Mouse (Mus musculus): Measurements from ENCODE around the gene Ssr1. TPM values are rescaled to one million over a fixed set of nuclear protein-coding genes. Genes with fewer than 3 reads are reported as not detected.

Ssr1 gene
- total and polyA plus RNA-seq, 2 experiments, result 5.9 to 24.2 TPM

DNA sequence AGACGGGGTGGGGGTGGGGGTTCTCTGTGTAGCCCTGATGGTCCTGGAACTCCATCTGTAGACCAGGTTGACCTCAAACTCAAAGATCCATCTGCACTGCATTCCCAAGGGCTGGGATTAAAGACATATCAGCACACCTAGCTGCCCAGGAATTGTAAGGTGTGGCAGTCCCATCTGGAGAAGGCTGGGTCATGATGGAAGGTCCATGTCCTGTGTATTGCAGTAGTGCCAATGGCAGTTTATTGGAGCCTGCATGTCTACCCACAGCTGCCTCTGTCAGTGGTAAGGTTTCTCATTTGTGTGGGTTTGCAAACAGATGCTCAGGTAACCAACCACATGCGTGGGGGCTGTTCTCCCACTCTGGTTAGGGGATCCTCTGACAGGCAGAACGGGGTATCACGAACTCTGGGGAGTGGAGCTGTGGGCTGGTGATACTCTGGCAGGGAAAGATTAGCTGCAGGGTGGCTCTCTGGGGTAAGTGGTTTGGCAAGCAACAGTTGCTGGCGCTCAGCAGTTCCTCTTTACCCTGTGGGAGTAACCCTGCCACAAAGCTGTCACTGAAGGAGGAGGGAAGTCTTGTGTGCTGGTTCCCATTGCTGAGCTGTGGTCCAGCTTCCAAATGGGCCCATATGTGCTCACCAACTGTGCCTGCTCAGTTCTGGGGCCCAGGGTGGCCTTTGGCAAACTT lies 15.8 kb upstream of the Ssr1 start:
- no peak for DNase-seq (ENCODE audit: extremely low read depth, low read depth, low spot score)
- no peaks in the 10 kb centered on the region for H3K27me3 ChIP-seq (ENCODE audit: control insufficient read depth, insufficient read depth, low read length)
- no peaks in the 10 kb centered on the region for H3K79me2 ChIP-seq (ENCODE audit: control insufficient read depth, insufficient read depth, low read length)
- H3K36me3 ChIP-seq (ENCODE audit: control insufficient read depth, insufficient read depth, low read length), result no peaks in the 10 kb centered on the region
- H3K27ac ChIP-seq (replicated peaks; ENCODE audit: insufficient read depth, low read depth, low read length), result no peak overlapping the region
- TF ChIP-seq CTCF (IDR thresholded peaks at IDR 0.05; ENCODE audit: low read depth, low read length) (no peak), POLR2A (IDR thresholded peaks at IDR 0.05; ENCODE audit: extremely low read depth, insufficient read depth, low read length) (no peak)
- WGBS, result 78% methylated on average over 5 of the region's 5 CpGs
- H3K4me3 ChIP-seq (ENCODE audit: insufficient read depth, low read depth, low read length), result no peak overlapping the region
- H3K4me1 ChIP-seq (ENCODE audit: control insufficient read depth, insufficient read depth, low read length), result no peaks in the 10 kb centered on the region
- no peak overlapping the region for H3K9ac ChIP-seq (ENCODE audit: low read depth, low read length)

GRCm38 (mm10) chr13:38007972-38008371 lies 14.0 kb upstream of the Ssr1 start:
- no peak for DNase-seq (ENCODE audit: extremely low read depth, low read depth, low spot score)
- H3K79me2 ChIP-seq (ENCODE audit: control insufficient read depth, insufficient read depth, low read length), result no peaks in the 10 kb centered on the region
- H3K4me1 ChIP-seq (ENCODE audit: control insufficient read depth, insufficient read depth, low read length), result no peaks in the 10 kb centered on the region
- no peak overlapping the region for H3K9ac ChIP-seq (ENCODE audit: low read depth, low read length)
- no peak for TF ChIP-seq CTCF (IDR thresholded peaks at IDR 0.05; ENCODE audit: low read depth, low read length)
- no peak overlapping the region for H3K4me3 ChIP-seq (ENCODE audit: insufficient read depth, low read depth, low read length)
- no peak overlapping the region for H3K27ac ChIP-seq (replicated peaks; ENCODE audit: insufficient read depth, low read depth, low read length)
- WGBS, result 96% methylated on average over 2 of the region's 2 CpGs
- H3K36me3 ChIP-seq (ENCODE audit: control insufficient read depth, insufficient read depth, low read length), result no peaks in the 10 kb centered on the region
- H3K27me3 ChIP-seq (ENCODE audit: control insufficient read depth, insufficient read depth, low read length), result no peaks in the 10 kb centered on the region

DNA sequence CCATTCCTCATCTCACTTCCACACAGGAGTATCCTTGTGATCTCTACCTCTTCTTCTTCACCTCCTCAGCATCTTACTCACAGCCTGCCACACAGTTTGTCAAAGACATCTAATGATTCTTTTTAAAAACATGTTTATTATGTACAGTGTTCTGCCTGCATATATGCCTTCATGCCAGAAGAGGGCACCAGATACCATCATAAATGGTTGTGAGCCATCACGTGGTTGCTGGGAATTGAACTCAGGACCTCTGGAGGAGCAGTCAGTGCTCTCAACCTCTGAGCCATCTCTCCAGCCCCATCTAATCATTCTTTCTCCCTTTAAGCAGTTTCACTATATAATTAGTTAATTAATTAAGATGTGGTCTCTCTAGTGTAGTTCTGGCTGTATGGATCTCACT lies 8.4 kb upstream of the Ssr1 start:
- no peak for DNase-seq (ENCODE audit: extremely low read depth, low read depth, low spot score)
- no peaks in the 10 kb centered on the region for H3K79me2 ChIP-seq (ENCODE audit: control insufficient read depth, insufficient read depth, low read length)
- H3K4me3 ChIP-seq (ENCODE audit: insufficient read depth, low read depth, low read length), result no peak overlapping the region
- H3K36me3 ChIP-seq (ENCODE audit: control insufficient read depth, insufficient read depth, low read length), result no peaks in the 10 kb centered on the region
- H3K9ac ChIP-seq (ENCODE audit: low read depth, low read length), result no peak overlapping the region
- H3K27ac ChIP-seq (replicated peaks; ENCODE audit: insufficient read depth, low read depth, low read length), result no peak overlapping the region
- H3K27me3 ChIP-seq (ENCODE audit: control insufficient read depth, insufficient read depth, low read length), result no peaks in the 10 kb centered on the region
- TF ChIP-seq CTCF (IDR thresholded peaks at IDR 0.05; ENCODE audit: low read depth, low read length) (no peak), POLR2A (IDR thresholded peaks at IDR 0.05; ENCODE audit: extremely low read depth, insufficient read depth, low read length) (no peak)
- 50% methylated on average over 1 of the region's 1 CpGs for WGBS
- no peaks in the 10 kb centered on the region for H3K4me1 ChIP-seq (ENCODE audit: control insufficient read depth, insufficient read depth, low read length)

DNA sequence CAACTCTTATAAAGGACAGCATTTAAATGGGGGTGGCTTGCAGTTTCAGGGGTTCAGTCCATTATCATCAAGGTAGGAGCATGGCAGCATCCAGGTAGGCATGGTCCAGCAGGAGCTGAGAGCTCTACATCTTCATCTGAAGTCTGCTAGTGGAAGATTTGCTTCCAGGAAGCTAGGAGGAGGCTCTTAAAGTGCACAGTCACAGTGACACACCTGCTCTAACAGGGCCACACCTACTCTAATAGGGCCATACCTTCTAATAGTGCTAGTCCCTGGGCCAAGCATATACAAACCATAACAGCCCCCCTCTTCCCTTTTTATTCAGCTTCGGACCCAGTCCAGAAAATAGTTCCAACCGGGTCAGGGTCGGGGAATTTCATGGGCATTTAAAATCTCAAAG lies 5.7 kb upstream of the Ssr1 start:
- Histone ChIP-seq H3K36me3 (ENCODE audit: control insufficient read depth, insufficient read depth, low read length) (no peaks in the 10 kb centered on the region), H3K9ac (ENCODE audit: low read depth, low read length) (no peak overlapping the region), H3K4me3 (ENCODE audit: insufficient read depth, low read depth, low read length) (no peak overlapping the region), H3K27ac (replicated peaks; ENCODE audit: insufficient read depth, low read depth, low read length) (no peak overlapping the region), H3K79me2 (ENCODE audit: control insufficient read depth, insufficient read depth, low read length) (no peaks in the 10 kb centered on the region), H3K4me1 (ENCODE audit: control insufficient read depth, insufficient read depth, low read length) (no peaks in the 10 kb centered on the region), H3K27me3 (ENCODE audit: control insufficient read depth, insufficient read depth, low read length) (no peaks in the 10 kb centered on the region)
- DNase-seq (ENCODE audit: extremely low read depth, low read depth, low spot score), result no peak
- 80% methylated on average over 3 of the region's 3 CpGs for WGBS
- TF ChIP-seq POLR2A (IDR thresholded peaks at IDR 0.05; ENCODE audit: extremely low read depth, insufficient read depth, low read length) (no peak), CTCF (IDR thresholded peaks at IDR 0.05; ENCODE audit: low read depth, low read length) (no peak)

DNA sequence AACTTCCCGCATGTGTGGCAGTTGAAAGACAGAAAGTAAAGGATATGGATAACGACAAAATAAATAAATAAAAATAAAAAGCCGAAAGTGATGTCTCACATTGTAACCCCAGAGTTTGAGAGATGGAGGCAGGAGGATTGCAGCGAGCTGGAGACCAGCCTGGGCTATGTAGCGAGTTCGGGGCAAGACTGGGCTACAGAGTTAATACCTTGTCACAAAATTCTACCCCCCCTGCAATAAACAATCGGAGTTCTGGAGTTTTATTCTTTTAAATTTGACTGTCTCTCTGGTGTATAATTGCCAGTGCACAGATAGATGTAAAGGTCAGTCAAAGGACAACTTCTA lies 360 bp upstream of the Ssr1 start:
- no peak for DNase-seq (ENCODE audit: extremely low read depth, low read depth, low spot score)
- Histone ChIP-seq H3K4me3 (ENCODE audit: insufficient read depth, low read depth, low read length) (peak overlapping the region; percentile 99), H3K9ac (ENCODE audit: low read depth, low read length) (no peak overlapping the region), H3K27ac (replicated peaks; ENCODE audit: insufficient read depth, low read depth, low read length) (no peak overlapping the region), H3K27me3 (ENCODE audit: control insufficient read depth, insufficient read depth, low read length) (no peaks in the 10 kb centered on the region), H3K36me3 (ENCODE audit: control insufficient read depth, insufficient read depth, low read length) (peaks cover 10% of the 10 kb centered on the region), H3K79me2 (ENCODE audit: control insufficient read depth, insufficient read depth, low read length) (peaks cover 11% of the 10 kb centered on the region; the same call in 1 of the 2 replicates), H3K4me1 (ENCODE audit: control insufficient read depth, insufficient read depth, low read length) (peaks cover 3% of the 10 kb centered on the region; the same call in 1 of the 2 replicates)
- 14% methylated on average over 7 of the region's 7 CpGs for WGBS
- no peak for TF ChIP-seq POLR2A (IDR thresholded peaks at IDR 0.05; ENCODE audit: extremely low read depth, insufficient read depth, low read length)

DNA sequence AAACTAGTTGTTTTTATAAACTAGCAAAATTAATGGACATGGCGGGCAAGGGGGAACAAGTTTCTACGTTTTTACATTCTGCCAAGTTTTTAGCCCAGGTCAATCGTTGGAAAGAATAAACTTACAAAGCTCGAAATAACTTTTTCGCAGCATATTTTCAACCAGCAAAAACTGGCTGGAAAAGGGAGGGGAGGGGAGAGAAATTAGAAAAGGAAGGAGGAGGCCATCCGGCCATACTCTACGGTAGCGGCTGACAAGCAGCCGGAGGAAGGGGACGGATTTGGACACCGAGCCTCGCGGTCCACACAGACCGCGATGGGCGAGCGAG lies 677 bp downstream of the Ssr1 start:
- peaks cover 11% of the 10 kb centered on the region; the same call in 1 of the 2 replicates for H3K79me2 ChIP-seq (ENCODE audit: control insufficient read depth, insufficient read depth, low read length)
- peak overlapping the region; percentile 83 for H3K27ac ChIP-seq (replicated peaks; ENCODE audit: insufficient read depth, low read depth, low read length)
- H3K4me1 ChIP-seq (ENCODE audit: control insufficient read depth, insufficient read depth, low read length), result peaks cover 3% of the 10 kb centered on the region; the same call in 1 of the 2 replicates
- WGBS, result under 1% methylated on average over 17 of the region's 17 CpGs
- peaks cover 19% of the 10 kb centered on the region for H3K36me3 ChIP-seq (ENCODE audit: control insufficient read depth, insufficient read depth, low read length)
- H3K4me3 ChIP-seq (ENCODE audit: insufficient read depth, low read depth, low read length), result peak overlapping the region; percentile 99
- H3K27me3 ChIP-seq (ENCODE audit: control insufficient read depth, insufficient read depth, low read length), result no peaks in the 10 kb centered on the region
- peak overlapping the region; percentile 99 for H3K9ac ChIP-seq (ENCODE audit: low read depth, low read length)
- DNase-seq (ENCODE audit: extremely low read depth, low read depth, low spot score), result peak; percentile 13
- TF ChIP-seq POLR2A (IDR thresholded peaks at IDR 0.05; ENCODE audit: extremely low read depth, insufficient read depth, low read length) (no peak), CTCF (IDR thresholded peaks at IDR 0.05; ENCODE audit: low read depth, low read length) (no peak)

All from liver, adult 2 months (tissue).